Mouse (Mus musculus): ENCODE measurements around the gene Sugp2.

Sugp2 gene

GRCm38 (mm10) chr8:70282603-70283135, 48.6 kb downstream of the Sugp2 start, which contains the start of gene Homer3:
Homer3 (plus strand) TSS chr8:70282827.
- ATAC-seq (ENCODE audit: low TSS enrichment): peak; percentile 67

GRCm38 (mm10) chr8:70283136-70284077, 49.4 kb downstream of the Sugp2 start:
- ATAC-seq (ENCODE audit: low TSS enrichment): peak; percentile 29; the same call in 1 of the 2 replicates

GRCm38 (mm10) chr8:70284421-70284820, 50.4 kb downstream of the Sugp2 start:
- ATAC-seq (ENCODE audit: low TSS enrichment): no peak

GRCm38 (mm10) chr8:70285304-70285703, 51.3 kb downstream of the Sugp2 start:
- no peak for ATAC-seq (ENCODE audit: low TSS enrichment)

GRCm38 (mm10) chr8:70286737-70287136, 52.7 kb downstream of the Sugp2 start:
- ATAC-seq (ENCODE audit: low TSS enrichment): no peak

- ATAC-seq (ENCODE audit: low TSS enrichment): no peak; the same call in 1 of the 2 replicates
Observed at GRCm38 (mm10) chr8:70293988-70294405, 60.0 kb downstream of the Sugp2 start.

- ATAC-seq (ENCODE audit: low TSS enrichment): no peak
Observed at GRCm38 (mm10) chr8:70300881-70301280, 66.9 kb downstream of the Sugp2 start.

- ATAC-seq (ENCODE audit: low TSS enrichment): peak; percentile 93
Observed at GRCm38 (mm10) chr8:70302358-70302890, 68.4 kb downstream of the Sugp2 start, which contains the start of the genes Ddx49 and Cope. Ddx49 (minus strand) TSS chr8:70302489. Cope (plus strand) TSS chr8:70302518.

GRCm38 (mm10) chr8:70302901-70303300, 68.9 kb downstream of the Sugp2 start:
- ATAC-seq (ENCODE audit: low TSS enrichment): no peak

GRCm38 (mm10) chr8:70309311-70309710, 75.3 kb downstream of the Sugp2 start:
- ATAC-seq (ENCODE audit: low TSS enrichment): no peak

GRCm38 (mm10) chr8:70313399-70313798, 79.4 kb downstream of the Sugp2 start:
- no peak for ATAC-seq (ENCODE audit: low TSS enrichment)

- ATAC-seq (ENCODE audit: low TSS enrichment): peak; percentile 50
Observed at GRCm38 (mm10) chr8:70315624-70316510, 81.8 kb downstream of the Sugp2 start, which contains the start of gene Cers1. Cers1 (plus strand) TSS chr8:70315775.

- peak; percentile 73 for ATAC-seq (ENCODE audit: low TSS enrichment)
Observed at GRCm38 (mm10) chr8:70316511-70317504, 82.8 kb downstream of the Sugp2 start.

GRCm38 (mm10) chr8:70317872-70318271, 83.8 kb downstream of the Sugp2 start:
- ATAC-seq (ENCODE audit: low TSS enrichment): no peak

- no peak for ATAC-seq (ENCODE audit: low TSS enrichment)
Observed at GRCm38 (mm10) chr8:70323716-70324115, 89.7 kb downstream of the Sugp2 start.

- ATAC-seq (ENCODE audit: low TSS enrichment): no peak
Observed at GRCm38 (mm10) chr8:70327512-70327911, 93.5 kb downstream of the Sugp2 start.

- ATAC-seq (ENCODE audit: low TSS enrichment): no peak
Observed at GRCm38 (mm10) chr8:70329124-70329834, 95.3 kb downstream of the Sugp2 start, which contains the start of gene Gdf1. Gdf1 (plus strand) TSS chr8:70329817.
